Mouse (Mus musculus): Measurements from ENCODE around the gene Calhm6. TPM values are rescaled to one million over a fixed set of nuclear protein-coding genes. Genes with fewer than 3 reads are reported as not detected.

Calhm6 gene
- total RNA-seq (2023; ENCODE audit: inconsistent age): 10.9 to 17.9 TPM (median 14.1 TPM) in 4 replicates

DNA sequence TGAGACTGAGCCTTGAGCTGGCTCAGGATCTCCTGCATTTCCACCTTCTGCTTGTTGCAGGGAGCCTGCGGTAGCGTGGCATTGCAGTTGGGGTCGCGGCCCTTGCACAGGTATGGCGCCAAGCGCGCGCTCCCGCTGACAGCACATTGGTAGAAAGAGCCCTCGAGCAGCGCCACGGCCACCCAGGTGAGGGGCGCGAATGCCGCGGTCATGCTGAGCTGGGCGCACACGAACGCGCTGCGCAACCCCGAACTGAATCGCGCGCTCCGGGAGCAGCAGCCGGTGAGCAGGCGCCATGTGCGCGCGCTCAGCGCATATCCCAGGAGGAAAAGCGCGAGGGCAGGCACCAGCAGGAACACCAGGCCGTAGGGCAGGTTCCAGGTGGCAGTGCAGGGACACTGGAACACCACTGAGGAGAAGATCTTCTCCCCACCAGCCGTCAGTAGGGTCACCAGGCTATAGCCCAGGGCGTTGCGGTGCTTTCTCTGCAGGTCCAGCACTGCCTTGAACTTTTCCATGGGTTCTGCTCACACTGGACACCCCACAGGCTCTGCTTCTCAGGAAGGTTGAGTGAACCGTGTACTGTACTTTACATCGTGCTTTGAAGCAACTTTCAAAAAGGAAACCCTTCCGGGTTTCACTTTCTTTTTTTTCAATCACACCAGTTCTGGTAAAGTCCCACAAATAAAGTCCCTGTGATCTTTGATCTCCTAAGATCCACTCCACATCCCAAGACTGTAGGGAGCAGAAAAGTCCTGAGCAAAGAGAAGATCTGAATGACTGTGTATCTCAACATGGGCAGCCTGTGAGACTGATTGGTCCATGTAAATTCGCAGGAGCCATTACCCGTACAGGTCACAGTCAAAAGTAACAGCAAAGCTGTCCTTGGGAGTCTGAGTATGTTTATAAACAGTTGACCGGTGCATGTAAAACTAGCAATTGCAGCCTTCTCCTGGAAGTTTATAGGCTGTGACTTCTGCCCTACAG, at the start of gene Calhm6:
Gene Calhm6 (minus strand): TSS at position 593 of the 987 bp plus-strand sequence.

DNA sequence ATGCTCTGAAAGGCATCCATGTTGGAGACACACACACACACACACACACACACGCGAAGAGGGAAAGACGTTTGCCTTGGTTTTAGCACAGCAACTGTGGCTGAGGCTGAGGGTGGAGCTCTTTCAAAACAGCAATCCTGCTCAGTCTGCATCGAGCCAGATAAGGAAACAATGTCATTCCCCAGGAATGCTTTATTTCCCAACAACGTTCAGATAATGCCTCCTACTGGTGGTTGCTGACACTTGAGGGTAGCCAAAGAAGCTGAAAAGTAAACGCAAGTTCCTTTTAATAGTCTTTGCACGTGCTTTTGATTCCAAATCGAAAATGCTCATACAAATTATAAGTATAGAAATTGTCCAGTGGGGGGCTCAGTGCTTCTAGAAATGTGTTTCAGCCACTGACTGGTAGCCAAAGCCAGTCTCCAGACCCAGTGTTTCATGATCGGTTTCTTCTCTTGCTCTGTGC, 31.3 kb downstream of the Calhm6 start, which contains the start of gene Calhm5:
Gene Calhm5 (minus strand): TSS at position 102 of the 466 bp plus-strand sequence.

Other genes with a start within 250 kb of the Calhm6 start
- gene Rsph4a, start 222.9 kb downstream of the Calhm6 start, total RNA-seq (2023; ENCODE audit: inconsistent age): not detected in 4 replicates
- gene Zup1, start 176.7 kb downstream of the Calhm6 start, total RNA-seq (2023; ENCODE audit: inconsistent age): 101 to 123 TPM (median 121 TPM) in 4 replicates
- 37.0 to 53.7 TPM (median 44.2 TPM) in 4 replicates for gene Rwdd1, start 108.4 kb downstream of the Calhm6 start, total RNA-seq (2023; ENCODE audit: inconsistent age)
- not detected in 4 replicates for gene Trappc3l, start 90.4 kb downstream of the Calhm6 start, total RNA-seq (2023; ENCODE audit: inconsistent age)
- not detected in 4 replicates for gene Calhm4, start 83.7 kb downstream of the Calhm6 start, total RNA-seq (2023; ENCODE audit: inconsistent age)
- gene Calhm5, start 31.5 kb downstream of the Calhm6 start, total RNA-seq (2023; ENCODE audit: inconsistent age): not detected in 4 replicates
- gene Dse, start 79.7 kb upstream of the Calhm6 start, total RNA-seq (2023; ENCODE audit: inconsistent age): 2.4 to 5.8 TPM (median 3.8 TPM) in 4 replicates
- 89.3 to 95.8 TPM (median 90.2 TPM) in 4 replicates for gene Tspyl1, start 154.2 kb upstream of the Calhm6 start, total RNA-seq (2023; ENCODE audit: inconsistent age)
- 5.9 to 8.9 TPM (median 6.7 TPM) in 4 replicates for gene Tspyl4, start 169.5 kb upstream of the Calhm6 start, total RNA-seq (2023; ENCODE audit: inconsistent age)